Mouse (Mus musculus) bone marrow macrophage, adult 2 months (primary cell): ENCODE measurements around the gene Exoc3l4.

Source experiments
- CTCF ChIP-seq: IDR thresholded peaks from 2 replicates; pipeline ENCODE4 v1.5.1; 2012; ENCODE audit warnings: low read depth, mild to moderate bottlenecking, low read length, moderate library complexity
- POLR2A ChIP-seq: IDR thresholded peaks from 2 replicates; pipeline ENCODE4 v1.6.1; 2012; ENCODE audit warnings: mild to moderate bottlenecking, low read depth, low read length, borderline replicate concordance

- TF ChIP-seq CTCF (no peak), POLR2A (no peak)
Measured at GRCm38 (mm10) chr12:111411631-111412355, 5.0 kb upstream of the Exoc3l4 start.
